Mouse (Mus musculus) B cell, adult 2 months (primary cell): ENCODE results near the gene Tmem59l.
A peak's percentile ranks its signal among the peaks of the same experiment; 100 is the strongest.

Experiments
- DNase-seq, 2 experiments: peaks; one replicate each; pipeline ENCODE4 v3.0.0; 2022

Gene Tmem59l

GRCm38 (mm10) chr8:70458462-70458861, 28.7 kb downstream of the Tmem59l start:
- DNase-seq: no peak

GRCm38 (mm10) chr8:70457882-70458281, 29.3 kb downstream of the Tmem59l start:
- DNase-seq: no peak

- DNase-seq: no peak
Measured at GRCm38 (mm10) chr8:70456996-70457395, 30.2 kb downstream of the Tmem59l start.

GRCm38 (mm10) chr8:70453852-70454251, 33.3 kb downstream of the Tmem59l start:
- DNase-seq: no peak

GRCm38 (mm10) chr8:70452196-70452966, 34.8 kb downstream of the Tmem59l start:
- DNase-seq: no peak

GRCm38 (mm10) chr8:70447639-70448420, 39.3 kb downstream of the Tmem59l start:
- no peak for DNase-seq

GRCm38 (mm10) chr8:70445988-70446387, 41.2 kb downstream of the Tmem59l start:
- no peak for DNase-seq

- no peak for DNase-seq
Measured at GRCm38 (mm10) chr8:70443326-70443725, 43.8 kb downstream of the Tmem59l start.

- no peak for DNase-seq
Measured at GRCm38 (mm10) chr8:70441565-70441964, 45.6 kb downstream of the Tmem59l start.

GRCm38 (mm10) chr8:70440246-70440645, 46.9 kb downstream of the Tmem59l start:
- peak in 1 of 2 experiments; percentile 12 for DNase-seq

GRCm38 (mm10) chr8:70439848-70440179, 47.3 kb downstream of the Tmem59l start:
- no peak for DNase-seq

- DNase-seq: peak; percentile 99
Measured at GRCm38 (mm10) chr8:70439055-70439847, 47.9 kb downstream of the Tmem59l start, which contains the start of gene Crtc1. Gene Crtc1 (minus strand): TSS chr8:70439579.

- DNase-seq: no peak
Measured at GRCm38 (mm10) chr8:70438423-70438822, 48.7 kb downstream of the Tmem59l start.

- DNase-seq: no peak
Measured at GRCm38 (mm10) chr8:70435156-70435555, 52.0 kb downstream of the Tmem59l start.
